ENCODE assay signal across 26 mouse cellular contexts in the genomic region with DNA sequence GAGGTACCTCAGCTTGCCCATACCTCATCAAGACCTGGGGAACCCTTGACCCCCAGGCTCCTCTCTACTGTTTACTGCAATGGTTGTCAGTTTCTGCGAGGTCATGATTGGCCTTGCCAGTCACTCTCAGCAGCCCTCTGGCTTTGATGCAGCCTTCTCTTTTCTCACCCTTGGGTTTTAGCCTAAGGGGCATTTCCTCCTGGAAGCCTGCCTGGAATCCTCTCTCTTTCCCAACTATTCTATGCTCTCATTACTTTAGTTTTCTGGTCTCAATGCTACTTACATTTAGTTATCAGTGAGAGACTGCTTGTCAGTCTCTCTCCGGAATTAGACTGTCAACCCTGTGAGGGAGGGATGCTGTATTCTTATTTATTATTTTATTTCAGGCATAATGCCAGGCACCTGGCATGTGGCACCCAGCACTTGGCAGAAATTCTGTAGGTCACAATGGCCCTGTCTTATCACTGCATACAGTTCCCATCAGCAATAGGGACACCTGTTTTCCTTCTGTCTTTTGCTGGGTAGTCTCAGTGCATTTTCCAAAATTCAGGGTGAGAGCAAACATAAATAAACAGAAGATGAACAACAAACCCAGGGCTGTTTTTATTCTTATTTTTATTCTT. TPM values are rescaled to one million over a fixed set of nuclear protein-coding genes. Genes with fewer than 3 reads are reported as not detected.
DNase-seq lines count a peak whose midpoint lies in the region; ATAC-seq and TF ChIP-seq lines count a peak whose summit lies in the region.
"Had no signal": no experiment of that assay in that cellular context is flagged by ENCODE, and none has a peak within 500 bp of the region (broad histone marks: within the 10 kb centered on the region; RNA-seq: fewer than 3 reads in every experiment).

No protein-coding gene starts in this region.

- no peak for TF ChIP-seq POLR2A in myocyte (IDR thresholded peaks at IDR 0.05; ENCODE audit: insufficient read length, low read depth)

- no peak overlapping the region for H3ac ChIP-seq in myocyte (ENCODE audit: control insufficient read depth, insufficient read length)

- 0 out of 2 replicates have a peak, but pooled peaks have one; percentile 17 for ATAC-seq in forebrain, embryonic 14.5 days
- ATAC-seq in forebrain, embryonic 11.5 days (replicated peaks; ENCODE audit: low FRiP score) = no peak
- ATAC-seq: forebrain, postnatal 0 days; hindbrain, postnatal 0 days; intestine, postnatal 0 days had no signal

- H3K27me3 ChIP-seq in forebrain, embryonic 14.5 days (replicated peaks; ENCODE audit: control insufficient read depth, insufficient read depth, low read length) = no peaks in the 10 kb centered on the region
- H3K27me3 ChIP-seq in forebrain, embryonic 11.5 days (ENCODE audit: control insufficient read depth, insufficient read depth, low read length) = no peaks in the 10 kb centered on the region
- H3K27me3 ChIP-seq in myocyte (ENCODE audit: control insufficient read depth, insufficient read depth, insufficient read length) = no peaks in the 10 kb centered on the region
- H3K27me3 ChIP-seq: embryonic facial prominence, embryonic 12.5 days; kidney, embryonic 15.5 days; limb, embryonic 13.5 days; liver, embryonic 13.5 days; neural tube, embryonic 12.5 days had no signal

- no peaks in the 10 kb centered on the region for H3K36me3 ChIP-seq in forebrain, embryonic 14.5 days (ENCODE audit: control insufficient read depth, insufficient read depth, low read length)
- no peaks in the 10 kb centered on the region for H3K36me3 ChIP-seq in forebrain, embryonic 11.5 days (ENCODE audit: control insufficient read depth, insufficient read depth, low read length)
- H3K36me3 ChIP-seq in myocyte (ENCODE audit: control insufficient read depth, insufficient read depth) = no peaks in the 10 kb centered on the region
- H3K36me3 ChIP-seq: embryonic facial prominence, embryonic 12.5 days; kidney, embryonic 15.5 days; limb, embryonic 13.5 days; liver, embryonic 13.5 days; neural tube, embryonic 12.5 days had no signal

- WGBS in forebrain, embryonic 14.5 days = 43% methylated on average over 2 of the region's 2 CpGs
- 83% methylated on average over 2 of the region's 2 CpGs for WGBS in forebrain, embryonic 11.5 days

- H3K9me3 ChIP-seq in forebrain, embryonic 14.5 days (replicated peaks; ENCODE audit: control insufficient read depth, low read length) = no peaks in the 10 kb centered on the region
- no peaks in the 10 kb centered on the region for H3K9me3 ChIP-seq in forebrain, embryonic 11.5 days (ENCODE audit: control insufficient read depth, low read length)
- H3K9me3 ChIP-seq: embryonic facial prominence, embryonic 12.5 days; kidney, embryonic 15.5 days; limb, embryonic 13.5 days; liver, embryonic 13.5 days; neural tube, embryonic 12.5 days had no signal

- peak; percentile 29 for DNase-seq in forebrain, embryonic 14.5 days (ENCODE audit: low spot score)
- no peak for DNase-seq in forebrain, embryonic 11.5 days (ENCODE audit: low spot score)
- DNase-seq in heart, postnatal 10 days = peak; percentile 60 to 71
- DNase-seq in heart, adult 8-10 months (ENCODE audit: low spot score) = no peak
- peak; percentile 12 for DNase-seq in cerebellum, adult 8-10 months
- no peak for DNase-seq in embryo, embryonic 9.5 days (ENCODE audit: extremely low spot score)
- no peak for DNase-seq in layer of hippocampus, postnatal 14 days (ENCODE audit: low spot score in 2 of 2)
- DNase-seq: adrenal gland, postnatal 14 days; B cell, adult 2 months; forebrain, postnatal 0 days; liver, embryonic 13.5 days; lung, embryonic 14.5 days; lung, postnatal 4 days; right cerebral cortex, adult 18-20 months had no signal

- no peak overlapping the region for H3K4me3 ChIP-seq in forebrain, embryonic 14.5 days (ENCODE audit: low read depth, low read length)
- H3K4me3 ChIP-seq in forebrain, embryonic 11.5 days (ENCODE audit: low read depth, low read length) = no peak overlapping the region
- no peak overlapping the region for H3K4me3 ChIP-seq in myocyte
- H3K4me3 ChIP-seq: embryonic facial prominence, embryonic 12.5 days; erythroblast, embryonic 14.5 days; kidney, embryonic 15.5 days; limb, embryonic 13.5 days; liver, embryonic 13.5 days; neural tube, embryonic 12.5 days had no signal

- no peak overlapping the region for H3K9ac ChIP-seq in forebrain, embryonic 14.5 days (ENCODE audit: low read length)
- no peak overlapping the region for H3K9ac ChIP-seq in forebrain, embryonic 11.5 days (ENCODE audit: low read length)
- H3K9ac ChIP-seq: embryonic facial prominence, embryonic 12.5 days; forebrain, postnatal 0 days; kidney, embryonic 15.5 days; limb, embryonic 13.5 days; liver, embryonic 13.5 days; lung, embryonic 14.5 days; neural tube, embryonic 12.5 days had no signal

- H3K4me2 ChIP-seq in forebrain, embryonic 14.5 days (ENCODE audit: low read length) = no peak overlapping the region
- H3K4me2 ChIP-seq in forebrain, embryonic 11.5 days (ENCODE audit: low read depth, low read length, severe bottlenecking) = no peak overlapping the region
- peak overlapping the region; percentile 28 for H3K4me2 ChIP-seq in myocyte (ENCODE audit: low read depth)
- H3K4me2 ChIP-seq: embryonic facial prominence, embryonic 12.5 days; kidney, embryonic 15.5 days; limb, embryonic 13.5 days; liver, embryonic 13.5 days; lung, embryonic 14.5 days; neural tube, embryonic 12.5 days had no signal

- no peaks in the 10 kb centered on the region for H3K79me2 ChIP-seq in myocyte (ENCODE audit: control insufficient read depth, insufficient read depth)

- H3K27ac ChIP-seq in forebrain, embryonic 14.5 days (ENCODE audit: low read depth, low read length) = no peak overlapping the region
- no peak overlapping the region for H3K27ac ChIP-seq in forebrain, embryonic 11.5 days (ENCODE audit: low read depth, low read length)
- H3K27ac ChIP-seq: embryonic facial prominence, embryonic 12.5 days; hindbrain, postnatal 0 days; kidney, embryonic 15.5 days; limb, embryonic 13.5 days; liver, embryonic 13.5 days; neural tube, embryonic 12.5 days had no signal

- intact Hi-C loops in heart, postnatal 10 days (cut with DNase I) = no loop called here

- peaks cover 11% of the 10 kb centered on the region for H3K4me1 ChIP-seq in forebrain, embryonic 14.5 days (ENCODE audit: control insufficient read depth, insufficient read depth, low read length)
- H3K4me1 ChIP-seq in forebrain, embryonic 11.5 days (replicated peaks; ENCODE audit: control insufficient read depth, insufficient read depth, low read length) = no peaks in the 10 kb centered on the region

TF ChIP-seq in myocyte, 11 proteins besides CTCF, POLR2A, EP300 and RAD21:
- TF ChIP-seq MYOD1 (IDR thresholded peaks at IDR 0.05; ENCODE audit: control insufficient read depth in 1 of 3, insufficient read length in 2 of 3, low read depth in 2 of 3) (peak; percentile 49 to 87 (median 71)), CEBPB (IDR thresholded peaks at IDR 0.05; ENCODE audit: insufficient read depth, poor library complexity, severe bottlenecking) (no peak), TCF3 (IDR thresholded peaks at IDR 0.05; ENCODE audit: insufficient read length, low read depth) (peak; percentile 45), REST (IDR thresholded peaks at IDR 0.05; ENCODE audit: insufficient read depth, insufficient read length) (no peak), TCF12 (IDR thresholded peaks at IDR 0.05; ENCODE audit: insufficient read depth, poor library complexity, severe bottlenecking) (peak; percentile 31), E2F4 (IDR thresholded peaks at IDR 0.05; ENCODE audit: insufficient read depth) (no peak), MYOG (IDR thresholded peaks at IDR 0.05; ENCODE audit: control insufficient read depth in 1 of 3, insufficient read depth in 1 of 3, insufficient read length in 2 of 3, low read depth in 2 of 3) (peak in 2 of 3 experiments; percentile 39 to 60), POLR2AphosphoS2 (IDR thresholded peaks at IDR 0.05; ENCODE audit: insufficient read length, low read depth) (no peak)

RNA-seq across cellular contexts. Expression of a gene that starts 40.7 kb away (rescaled TPM):
- polyA plus RNA-seq in forebrain, embryonic 14.5 days (2014; fragmentation: Nextera tagmentation; extraction: Ambion mirVana) = 2.6 and 4.5 TPM in 2 replicates
- polyA plus RNA-seq in forebrain, embryonic 11.5 days (2014; fragmentation: Nextera tagmentation; extraction: Ambion mirVana) = 7.1 and 7.3 TPM in 2 replicates
- total RNA-seq in heart, postnatal 10 days (2021) = 100 to 1,000 TPM; 348 to 380 TPM
- total RNA-seq in heart, adult 8-10 months (2022) = 100 to 1,000 TPM; 332 to 446 (median 375) TPM
- polyA plus RNA-seq in myocyte (2012; fragmentation: generic; extraction: Trizol) = 93.3 TPM
- 10 to 100 TPM; 20.7 to 22.5 TPM for total RNA-seq in layer of hippocampus, postnatal 14 days (2021)

RNA-seq across cellular contexts. Expression of a gene that starts 58.0 kb away (rescaled TPM):
- polyA plus RNA-seq in forebrain, embryonic 14.5 days (2014; fragmentation: Nextera tagmentation; extraction: Ambion mirVana) = not detected in 2 replicates
- polyA plus RNA-seq in forebrain, embryonic 11.5 days (2014; fragmentation: Nextera tagmentation; extraction: Ambion mirVana) = not detected in 2 replicates
- total RNA-seq in heart, postnatal 10 days (2021) = 1 to 10 TPM in 1 of 2 experiments, not detected in 1; 4.2 TPM
- total RNA-seq in heart, adult 8-10 months (2022) = 10 to 100 TPM in 1 of 4 experiments, not detected in 3; 44.8 TPM
- not detected for polyA plus RNA-seq in myocyte (2012; fragmentation: generic; extraction: Trizol)
- total RNA-seq in layer of hippocampus, postnatal 14 days (2021) = not detected
- total RNA-seq: forebrain, postnatal 0 days; granulocyte monocyte progenitor cell, adult 5-6 weeks; hematopoietic stem cell, adult 5-6 weeks; hindbrain, postnatal 0 days; layer of hippocampus, postnatal 10 days had no signal
- polyA plus RNA-seq: cortical plate, adult 2 months; embryonic facial prominence, embryonic 12.5 days; erythroblast, embryonic 14.5 days; forebrain, postnatal 0 days; hindbrain, postnatal 0 days; intestine, postnatal 0 days; kidney, embryonic 15.5 days; limb, embryonic 13.5 days; liver, embryonic 13.5 days; lung, embryonic 14.5 days; neural tube, embryonic 12.5 days had no signal

Comparison
In these comparisons a context has a peak if more than half of its experiments do, and no peak if none do; other contexts are left out.
1. DNase-seq: peak in forebrain, embryonic 14.5 days (single experiment), heart, postnatal 10 days (2 of 2) and cerebellum, adult 8-10 months (single experiment); none in forebrain, embryonic 11.5 days (single experiment), heart, adult 8-10 months (single experiment), embryo, embryonic 9.5 days (single experiment) and layer of hippocampus, postnatal 14 days (0 of 2).
2. RNA of a gene that starts 40.7 kb away (total RNA-seq): 332 to 446 TPM in heart, adult 8-10 months and 348 to 380 TPM in heart, postnatal 10 days; 20.7 to 22.5 TPM in layer of hippocampus, postnatal 14 days; every median in the first group is over 10 times any median in the second.